Mouse (Mus musculus) right cerebral cortex, postnatal 25 days (tissue): ENCODE measurements around the gene Ifitm2.

Source experiments
- DNase-seq: peaks from one replicate; pipeline ENCODE4 v3.0.0; 2022

Gene Ifitm2

GRCm38 (mm10) chr7:140942341-140942740 lies 13.4 kb downstream of the Ifitm2 start:
- DNase-seq = no peak

- DNase-seq = peak; percentile 46
These were observed 14.3 kb downstream of the Ifitm2 start, which contains the start of gene Pgghg for GRCm38 (mm10) chr7:140941222-140942051. Gene Pgghg (plus strand): TSS chr7:140941391.

- DNase-seq = no peak
These were observed 16.1 kb downstream of the Ifitm2 start for GRCm38 (mm10) chr7:140939669-140940171.

GRCm38 (mm10) chr7:140938896-140939295 lies 16.9 kb downstream of the Ifitm2 start:
- no peak for DNase-seq

GRCm38 (mm10) chr7:140938436-140938835 lies 17.4 kb downstream of the Ifitm2 start:
- no peak for DNase-seq

- no peak for DNase-seq
These were observed 28.6 kb downstream of the Ifitm2 start for GRCm38 (mm10) chr7:140927181-140927580.

GRCm38 (mm10) chr7:140923070-140923775 lies 32.6 kb downstream of the Ifitm2 start:
- DNase-seq = no peak

- DNase-seq = peak; percentile 47
These were observed 33.3 kb downstream of the Ifitm2 start for GRCm38 (mm10) chr7:140922398-140923069.

- DNase-seq = no peak
These were observed 34.4 kb downstream of the Ifitm2 start for GRCm38 (mm10) chr7:140921225-140921975.

GRCm38 (mm10) chr7:140920418-140921029 lies 35.3 kb downstream of the Ifitm2 start, which contains the start of gene Nlrp6:
Gene Nlrp6 (plus strand): TSS chr7:140920902.
- DNase-seq = no peak

GRCm38 (mm10) chr7:140919911-140920310 lies 35.9 kb downstream of the Ifitm2 start:
- no peak for DNase-seq

GRCm38 (mm10) chr7:140914031-140914690 lies 41.6 kb downstream of the Ifitm2 start:
- DNase-seq = no peak

- no peak for DNase-seq
These were observed 42.8 kb downstream of the Ifitm2 start for GRCm38 (mm10) chr7:140912846-140913482.

- DNase-seq = no peak
These were observed 43.5 kb downstream of the Ifitm2 start for GRCm38 (mm10) chr7:140912293-140912692.

- DNase-seq = peak; percentile 48
These were observed 47.1 kb downstream of the Ifitm2 start for GRCm38 (mm10) chr7:140908634-140909107.

- DNase-seq = no peak
These were observed 47.6 kb downstream of the Ifitm2 start for GRCm38 (mm10) chr7:140908181-140908580.

GRCm38 (mm10) chr7:140907697-140908096 lies 48.1 kb downstream of the Ifitm2 start:
- DNase-seq = no peak

GRCm38 (mm10) chr7:140907131-140907530 lies 48.7 kb downstream of the Ifitm2 start:
- DNase-seq = no peak

- DNase-seq = no peak
These were observed 50.1 kb downstream of the Ifitm2 start for GRCm38 (mm10) chr7:140905642-140906081.
